Mouse (Mus musculus) forebrain, embryonic 12.5 days (tissue): ENCODE results near the gene Olfr99. TPM values are rescaled to one million over a fixed set of nuclear protein-coding genes. Genes with fewer than 3 reads are reported as not detected.
"Not testable (repeated sequence)": the region's sequence is repeated elsewhere in the genome, so short reads cannot be mapped to it uniquely, and the experiment has no call there.

Experiments
- ATAC-seq: fragments of 200-750 bp; cut with Nextera tagmentation; 2 replicates; pipeline ENCODE4 v1.8.0; 2017; ENCODE audit warnings: moderate TSS enrichment; ENCODE audit not compliant: low FRiP score
- H3K27ac ChIP-seq: fragments of 300-500 bp; sonication (generic); 2 replicates; pipeline ENCODE4 v1.5.1; 2016; ENCODE audit warnings: mild to moderate bottlenecking
- H3K27me3 ChIP-seq: fragments of 300-500 bp; sonication (generic); 2 replicates; pipeline ENCODE4 v1.6.1; 2016; ENCODE audit warnings: mild to moderate bottlenecking
- H3K36me3 ChIP-seq: fragments of 300-500 bp; sonication (generic); replicated peaks from 2 replicates; pipeline ENCODE4 v1.6.1; 2016; ENCODE audit warnings: mild to moderate bottlenecking
- H3K4me1 ChIP-seq: fragments of 300-500 bp; sonication (generic); 2 replicates; pipeline ENCODE4 v1.6.1; 2016
- H3K4me2 ChIP-seq: fragments of 300-500 bp; sonication (generic); 2 replicates; pipeline ENCODE4 v1.6.1; 2016; ENCODE audit warnings: mild to moderate bottlenecking, moderate library complexity
- H3K4me3 ChIP-seq: fragments of 300-500 bp; sonication (generic); replicated peaks from 2 replicates; pipeline ENCODE4 v1.5.1; 2016; ENCODE audit warnings: mild to moderate bottlenecking
- H3K9ac ChIP-seq: fragments of 300-500 bp; sonication (generic); 2 replicates; pipeline ENCODE4 v1.6.1; 2016; ENCODE audit warnings: mild to moderate bottlenecking
- H3K9me3 ChIP-seq: fragments of 300-500 bp; sonication (generic); 2 replicates; pipeline ENCODE4 v1.6.1; 2016
- WGBS: fragments of 180-500 bp; shearing (Covaris S2); methylation state at CpG from one replicate; pipeline ENCODE4 v1.1.7; 2016; 5-methylcytosine and 5-hydroxymethylcytosine counted together
- polyA plus RNA-seq: library from polyadenylated mRNA; unstranded; fragments of >200 nt; fragmentation: Nextera tagmentation; extraction: Ambion mirVana; gene quantifications from 2 replicates; pipeline ENCODE4 v1.2.1, GENCODE M21; 2016

Gene Olfr99
- polyA plus RNA-seq, 1 experiment from 2014 or later, result not detected

GRCm38 (mm10) chr17:37249460-37249859 is 33.8 kb downstream of the Olfr99 start:
- Histone ChIP-seq H3K4me1 (no peaks in the 10 kb centered on the region), H3K9ac (no peak overlapping the region), H3K4me3 (no peak overlapping the region), H3K9me3 (no peaks in the 10 kb centered on the region), H3K4me2 (no peak overlapping the region), H3K36me3 (no peaks in the 10 kb centered on the region), H3K27me3 (no peaks in the 10 kb centered on the region), H3K27ac (no peak overlapping the region)
- no peak for ATAC-seq

DNA sequence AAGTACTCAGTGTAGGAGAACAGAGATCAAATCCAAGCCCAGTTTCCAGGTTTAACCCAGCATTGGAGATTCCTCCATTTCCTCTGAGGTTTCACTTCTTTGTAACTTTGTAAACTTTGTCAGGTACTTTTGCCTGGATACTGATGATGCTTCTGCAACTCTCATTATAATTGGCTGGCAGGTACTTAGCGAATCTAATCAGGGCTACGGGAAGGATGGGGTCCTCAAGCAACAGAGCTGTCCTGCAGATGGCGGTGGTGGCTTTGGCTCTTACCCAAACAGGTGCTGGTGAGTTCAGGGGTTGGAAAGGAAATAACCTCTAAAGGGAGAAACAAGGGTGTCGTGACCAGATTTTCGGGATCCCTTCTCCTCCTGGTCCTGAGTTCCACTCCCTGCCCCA is 36.5 kb downstream of the Olfr99 start:
- WGBS, result 26% methylated on average over 5 of the region's 5 CpGs

DNA sequence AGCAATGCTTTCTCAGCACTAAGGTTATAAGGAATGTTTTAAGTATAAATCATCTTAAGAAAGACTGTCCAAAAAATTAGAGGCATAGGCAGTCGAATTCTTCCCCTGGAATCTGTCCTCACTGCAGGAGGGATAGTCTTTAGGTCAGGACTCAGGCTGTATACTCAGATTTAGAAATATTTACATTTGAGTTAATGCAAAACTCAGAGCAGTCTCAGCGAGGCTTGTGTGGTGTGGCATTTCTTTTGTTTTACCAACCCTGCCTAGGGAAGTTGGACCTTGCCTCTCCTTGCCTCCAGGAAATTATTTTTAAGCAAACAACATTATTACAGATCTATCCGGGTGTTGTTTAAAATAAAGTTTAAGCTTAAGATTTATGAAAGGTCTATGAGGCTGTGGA is 41.1 kb downstream of the Olfr99 start:
- Histone ChIP-seq H3K4me1 (no peaks in the 10 kb centered on the region), H3K4me2 (no peak overlapping the region), H3K27ac (no peak overlapping the region), H3K4me3 (no peak overlapping the region), H3K27me3 (no peaks in the 10 kb centered on the region), H3K9ac (no peak overlapping the region), H3K36me3 (no peaks in the 10 kb centered on the region), H3K9me3 (no peaks in the 10 kb centered on the region)
- WGBS, result 60% methylated on average over 3 of the region's 3 CpGs
- ATAC-seq, result no peak

More for the DNA sequence above, 36.5 kb downstream of the Olfr99 start:
- Histone ChIP-seq H3K4me2 (no peak overlapping the region), H3K4me1 (no peaks in the 10 kb centered on the region), H3K27me3 (no peaks in the 10 kb centered on the region), H3K4me3 (no peak overlapping the region), H3K9me3 (no peaks in the 10 kb centered on the region), H3K9ac (no peak overlapping the region), H3K27ac (no peak overlapping the region), H3K36me3 (no peaks in the 10 kb centered on the region)
- no peak for ATAC-seq

GRCm38 (mm10) chr17:37237230-37237629 is 46.0 kb downstream of the Olfr99 start, which contains the start of gene Olfr97:
Gene Olfr97, minus strand, starts transcription at chr17:37237330.
- H3K9me3 ChIP-seq, ATAC-seq, H3K4me2 ChIP-seq, H3K27me3 ChIP-seq, H3K36me3 ChIP-seq, H3K4me1 ChIP-seq, H3K27ac ChIP-seq, H3K9ac ChIP-seq, H3K4me3 ChIP-seq: not testable (repeated sequence)
- 88% methylated on average over 2 of the region's 2 CpGs for WGBS

Other genes starting within 250 kb of the Olfr99 start
- 31.7 and 32.6 TPM in 2 replicates for gene Gabbr1, start 237.5 kb downstream of the Olfr99 start, polyA plus RNA-seq
- 0.06 and 0.15 TPM in 2 replicates for gene Olfr90, start 195.0 kb downstream of the Olfr99 start, polyA plus RNA-seq
- not detected in 2 replicates for gene Olfr91, start 185.2 kb downstream of the Olfr99 start, polyA plus RNA-seq
- gene Olfr92, start 163.4 kb downstream of the Olfr99 start, polyA plus RNA-seq, result not detected in 2 replicates
- gene Olfr93, start 122.0 kb downstream of the Olfr99 start, polyA plus RNA-seq, result not detected in 2 replicates
- not detected in 2 replicates for gene Ubd, start 89.6 kb downstream of the Olfr99 start, polyA plus RNA-seq
- gene Olfr94, start 82.5 kb downstream of the Olfr99 start, polyA plus RNA-seq, result not detected in 2 replicates
- gene Olfr95, start 70.3 kb downstream of the Olfr99 start, polyA plus RNA-seq, result 0.06 TPM in 1 of 2 replicates, not detected in the other
- not detected in 2 replicates for gene Olfr96, start 63.3 kb downstream of the Olfr99 start, polyA plus RNA-seq
- gene Olfr97, start 46.1 kb downstream of the Olfr99 start, polyA plus RNA-seq, result not detected in 2 replicates
- not detected in 2 replicates for gene Olfr98, start 19.7 kb downstream of the Olfr99 start, polyA plus RNA-seq
- 1.00 and 1.5 TPM in 2 replicates for gene H2-M3, start 13.2 kb downstream of the Olfr99 start, polyA plus RNA-seq
- gene Olfr101, start 20.9 kb upstream of the Olfr99 start, polyA plus RNA-seq, result not detected in 2 replicates
- not detected in 2 replicates for gene Olfr102, start 33.6 kb upstream of the Olfr99 start, polyA plus RNA-seq
- gene Olfr103, start 56.2 kb upstream of the Olfr99 start, polyA plus RNA-seq, result not detected in 2 replicates
- not detected in 2 replicates for gene Olfr104-ps, start 76.1 kb upstream of the Olfr99 start, polyA plus RNA-seq
- gene Olfr105-ps, start 95.6 kb upstream of the Olfr99 start, polyA plus RNA-seq, result not detected in 2 replicates
- not detected in 2 replicates for gene Olfr106-ps, start 106.9 kb upstream of the Olfr99 start, polyA plus RNA-seq
- gene Olfr107, start 115.8 kb upstream of the Olfr99 start, polyA plus RNA-seq, result not detected in 2 replicates
- not detected in 2 replicates for gene Olfr108, start 162.0 kb upstream of the Olfr99 start, polyA plus RNA-seq
- gene Olfr109, start 175.5 kb upstream of the Olfr99 start, polyA plus RNA-seq, result not detected in 2 replicates
- gene H2-M2, start 200.1 kb upstream of the Olfr99 start, polyA plus RNA-seq, result not detected in 2 replicates
- not detected in 2 replicates for gene Olfr110, start 209.0 kb upstream of the Olfr99 start, polyA plus RNA-seq
- not detected in 2 replicates for gene Olfr111, start 224.6 kb upstream of the Olfr99 start, polyA plus RNA-seq